Mouse (Mus musculus) adrenal gland, postnatal 36 days (tissue): ENCODE results near the gene Ms4a8a. TPM values are rescaled to one million over a fixed set of nuclear protein-coding genes. Genes with fewer than 3 reads are reported as not detected.
"Not testable (repeated sequence)": the region's sequence is repeated elsewhere in the genome, so short reads cannot be mapped to it uniquely, and the experiment has no call there.

Experiments used
- DNase-seq, 2 experiments: peaks; one replicate each; pipeline ENCODE4 v3.0.0; 2021; ENCODE audit warnings: mixed read lengths in 1 of 2
- long read RNA-seq, 2 experiments: library from polyadenylated mRNA; stranded (forward); transcript quantifications; one replicate each; pipeline ENCODE4 v2.0.0; 2021; ENCODE audit warnings: borderline sequencing depth in 2 of 2
- total RNA-seq, 2 experiments: library from RNA; stranded (reverse); gene quantifications; 2 replicates each; pipeline ENCODE4 v1.2.3; 2021

Gene Ms4a8a
- 1 to 10 TPM; 1.4 to 3.9 TPM for total RNA-seq
- long read RNA-seq, experiment 1: 0 reads
- long read RNA-seq, experiment 2: 0 reads

- DNase-seq: no peak
These were observed at the start of gene Ms4a8a for GRCm38 (mm10) chr19:11080934-11081333. TSS of gene Ms4a8a (minus strand) at chr19:11081102.

GRCm38 (mm10) chr19:11129702-11130101 is 48.8 kb upstream of the Ms4a8a start:
- DNase-seq: no peak

- peak; percentile 15 to 17 for DNase-seq
These were observed 40.1 kb upstream of the Ms4a8a start for GRCm38 (mm10) chr19:11121016-11121420.

GRCm38 (mm10) chr19:11119338-11119737 is 38.4 kb upstream of the Ms4a8a start:
- no peak for DNase-seq

GRCm38 (mm10) chr19:11107746-11108145 is 26.8 kb upstream of the Ms4a8a start:
- peak; percentile 9 to 14 for DNase-seq

GRCm38 (mm10) chr19:11101880-11102279 is 21.0 kb upstream of the Ms4a8a start:
- DNase-seq: no peak

GRCm38 (mm10) chr19:11098401-11098800 is 17.5 kb upstream of the Ms4a8a start:
- no peak for DNase-seq

GRCm38 (mm10) chr19:11092131-11092530 is 11.2 kb upstream of the Ms4a8a start:
- DNase-seq: not testable (repeated sequence)

- DNase-seq: no peak
These were observed 10.5 kb downstream of the Ms4a8a start for GRCm38 (mm10) chr19:11070364-11070763.

GRCm38 (mm10) chr19:11065202-11065875 is 15.6 kb downstream of the Ms4a8a start:
- no peak for DNase-seq

- no peak for DNase-seq
These were observed 20.0 kb downstream of the Ms4a8a start for GRCm38 (mm10) chr19:11060900-11061299.

GRCm38 (mm10) chr19:11059967-11060366 is 20.9 kb downstream of the Ms4a8a start:
- DNase-seq: no peak

GRCm38 (mm10) chr19:11055700-11056099 is 25.2 kb downstream of the Ms4a8a start:
- not testable (repeated sequence) for DNase-seq

GRCm38 (mm10) chr19:11053277-11053676 is 27.6 kb downstream of the Ms4a8a start:
- no peak for DNase-seq

GRCm38 (mm10) chr19:11052877-11053276 is 28.0 kb downstream of the Ms4a8a start:
- no peak for DNase-seq

- DNase-seq: no peak
These were observed 30.6 kb downstream of the Ms4a8a start for GRCm38 (mm10) chr19:11050286-11050685.

- no peak for DNase-seq
These were observed 31.5 kb downstream of the Ms4a8a start for GRCm38 (mm10) chr19:11049426-11049825.

- no peak for DNase-seq
These were observed 32.4 kb downstream of the Ms4a8a start for GRCm38 (mm10) chr19:11048503-11048902.

- DNase-seq: no peak
These were observed 32.9 kb downstream of the Ms4a8a start for GRCm38 (mm10) chr19:11048009-11048408.

GRCm38 (mm10) chr19:11044996-11045711 is 35.7 kb downstream of the Ms4a8a start:
- peak; percentile 65 to 70 for DNase-seq

- no peak for DNase-seq
These were observed 36.3 kb downstream of the Ms4a8a start for GRCm38 (mm10) chr19:11044671-11044995.

- DNase-seq: no peak
These were observed 43.3 kb downstream of the Ms4a8a start for GRCm38 (mm10) chr19:11037570-11037969.

GRCm38 (mm10) chr19:11022382-11022781 is 58.5 kb downstream of the Ms4a8a start:
- no peak for DNase-seq

- DNase-seq: no peak
These were observed 63.0 kb downstream of the Ms4a8a start, which contains the start of gene Ms4a18 for GRCm38 (mm10) chr19:11017891-11018290. TSS of gene Ms4a18 (minus strand) at chr19:11018031.
